Mouse (Mus musculus): ENCODE data around the gene Olfr601.
"Not testable (repeated sequence)": the region's sequence is repeated elsewhere in the genome, so short reads cannot be mapped to it uniquely, and the experiment has no call there.

Gene Olfr601

DNA sequence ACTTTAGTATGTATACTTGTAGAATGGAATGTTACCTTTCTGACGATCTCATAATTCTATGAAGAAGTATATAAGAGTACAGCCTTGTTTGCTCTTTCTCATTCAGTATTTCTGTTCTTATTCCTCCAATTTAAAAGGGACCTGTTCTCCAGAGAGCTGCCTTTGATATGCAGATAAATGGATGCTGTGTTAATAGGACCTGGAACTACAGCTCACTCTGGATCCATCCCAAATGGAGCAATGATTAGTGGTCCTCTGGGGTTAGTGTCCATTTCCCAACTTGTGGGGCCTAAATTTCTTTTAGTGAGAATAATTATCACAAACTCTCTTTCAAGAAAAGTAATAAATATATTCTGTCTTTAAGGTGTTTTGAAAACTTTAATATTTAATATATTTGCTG is at the start of gene Olfr601:
Gene Olfr601, minus strand, starts transcription at position 101 of the 400 bp plus-strand sequence.
- no peak for DNase-seq

DNA sequence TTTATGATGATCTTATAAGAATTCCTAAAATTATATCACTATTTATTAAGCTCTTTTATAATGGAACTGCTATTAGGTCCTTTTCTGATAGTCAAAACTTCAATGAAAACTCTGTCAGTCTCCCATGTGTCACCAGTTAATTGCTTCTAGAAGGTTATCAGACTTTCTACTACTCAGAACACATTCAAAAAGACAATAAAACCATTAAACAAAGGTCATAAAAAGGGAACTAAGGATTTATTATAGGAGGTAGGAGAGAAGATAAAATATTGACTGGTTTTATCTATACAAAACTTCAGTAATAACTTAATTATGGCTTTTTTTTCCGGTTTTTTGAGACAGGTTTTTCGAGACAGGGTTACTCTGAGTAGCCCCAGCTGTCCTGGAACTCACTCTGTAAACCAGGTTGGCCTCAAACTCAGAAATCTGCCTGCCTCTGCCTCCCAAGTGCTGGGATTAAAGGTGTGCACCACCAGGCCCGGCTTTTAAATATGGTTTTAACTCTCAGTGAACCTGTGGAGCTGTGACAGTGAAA is 44.1 kb upstream of the Olfr601 start:
- not testable (repeated sequence) for DNase-seq

DNA sequence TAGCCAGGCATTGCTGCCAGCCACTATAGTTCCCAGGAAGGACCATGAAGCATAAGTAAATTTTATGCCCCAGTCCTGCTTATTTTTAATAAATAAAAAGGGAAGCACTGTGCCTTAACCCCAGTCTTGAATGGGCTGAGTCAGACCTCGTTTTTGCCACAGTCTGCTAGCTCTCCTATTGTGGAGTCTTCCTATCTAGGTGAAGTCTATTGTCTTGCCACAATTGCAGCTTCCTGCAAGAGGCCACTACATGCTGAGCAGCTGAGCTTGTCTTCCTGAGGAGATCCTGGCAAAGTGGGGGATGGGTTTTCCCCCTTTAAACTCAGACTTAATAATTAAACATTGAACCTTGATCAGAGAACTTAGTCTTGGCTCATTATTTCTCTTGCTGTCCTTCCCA is 36.5 kb upstream of the Olfr601 start:
- no peak for DNase-seq

DNA sequence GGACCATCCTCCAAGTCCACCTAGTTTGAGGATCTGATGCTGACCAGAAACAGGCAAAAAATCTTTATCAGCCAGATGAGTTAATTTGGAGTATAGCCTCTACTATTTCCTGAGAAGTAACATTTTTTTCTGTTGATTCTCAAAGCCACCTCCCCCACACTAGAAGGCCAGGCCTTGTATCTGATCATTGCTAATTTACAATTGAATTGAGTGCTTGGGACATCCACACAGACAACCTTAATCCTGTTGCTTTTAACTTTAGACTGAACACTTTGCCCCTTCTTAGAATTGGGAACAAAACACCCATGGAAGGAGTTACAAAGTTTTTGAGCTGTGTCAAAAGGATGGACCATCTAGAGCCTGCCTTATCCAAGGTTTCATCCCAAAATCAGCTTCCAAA is 35.3 kb upstream of the Olfr601 start:
- no peak for DNase-seq

DNA sequence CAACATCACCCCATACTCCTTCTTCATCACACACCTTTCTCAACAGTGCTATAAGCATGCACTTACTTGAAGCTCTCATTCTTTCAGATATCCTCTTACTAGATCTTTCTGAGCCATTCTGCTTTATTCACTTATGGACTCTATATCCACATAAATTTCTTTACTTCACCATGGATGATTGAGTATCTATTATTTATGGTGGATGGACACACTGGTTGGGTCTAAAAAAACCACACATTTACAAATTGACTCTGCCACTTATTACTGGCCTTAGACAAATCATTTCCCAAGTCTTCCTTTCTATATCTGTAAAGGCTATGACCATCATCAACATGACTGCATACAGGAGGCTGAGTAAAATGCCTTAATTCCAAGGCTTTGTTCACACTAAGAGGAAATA is 23.6 kb upstream of the Olfr601 start, which contains the start of gene Olfr603:
Gene Olfr603, minus strand, starts transcription at position 101 of the 400 bp plus-strand sequence.
- DNase-seq, result no peak

DNA sequence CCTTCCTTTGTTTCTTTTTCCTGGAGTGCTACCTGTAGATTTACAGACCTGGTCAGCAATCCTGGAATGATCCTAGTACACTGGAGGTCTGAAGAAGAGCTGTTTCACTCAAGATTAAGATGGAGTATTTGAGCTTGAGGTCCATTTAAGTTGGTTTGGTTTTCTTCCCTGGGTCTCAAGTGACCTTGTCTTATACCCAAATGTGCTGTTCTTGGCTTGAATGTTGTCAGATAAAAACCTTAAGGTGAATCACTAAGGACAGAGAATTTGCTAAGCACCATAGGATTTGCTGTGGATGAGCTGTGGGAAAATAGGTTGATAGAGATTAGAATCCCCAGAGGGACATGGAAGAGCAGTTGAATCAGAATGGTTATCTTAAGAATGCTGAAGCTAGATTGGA is 12.9 kb downstream of the Olfr601 start, which contains the start of gene Olfr600:
Gene Olfr600, minus strand, starts transcription at position 101 of the 400 bp plus-strand sequence.
- DNase-seq, result no peak

DNA sequence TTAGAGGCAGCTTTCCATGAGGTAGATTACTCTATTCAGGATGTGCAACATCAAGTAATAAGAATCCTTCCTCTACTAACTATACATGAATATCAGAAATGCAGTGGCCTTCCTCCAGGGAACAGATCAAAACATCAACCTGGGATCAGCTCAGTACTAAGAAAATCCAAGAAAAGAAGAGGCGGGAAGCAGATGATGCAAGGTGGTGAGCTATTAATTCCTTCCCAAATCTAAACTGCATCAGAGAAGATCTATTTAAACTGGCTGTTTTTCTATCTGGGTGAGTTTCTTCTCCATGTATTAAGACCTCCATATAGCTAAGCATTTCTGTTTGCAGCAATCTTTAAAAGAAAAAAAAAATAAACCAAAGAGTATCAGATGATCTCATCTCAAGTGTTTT is 26.8 kb downstream of the Olfr601 start, which contains the start of gene Olfr599:
Gene Olfr599, plus strand, starts transcription at position 301 of the 400 bp plus-strand sequence.
- no peak for DNase-seq

DNA sequence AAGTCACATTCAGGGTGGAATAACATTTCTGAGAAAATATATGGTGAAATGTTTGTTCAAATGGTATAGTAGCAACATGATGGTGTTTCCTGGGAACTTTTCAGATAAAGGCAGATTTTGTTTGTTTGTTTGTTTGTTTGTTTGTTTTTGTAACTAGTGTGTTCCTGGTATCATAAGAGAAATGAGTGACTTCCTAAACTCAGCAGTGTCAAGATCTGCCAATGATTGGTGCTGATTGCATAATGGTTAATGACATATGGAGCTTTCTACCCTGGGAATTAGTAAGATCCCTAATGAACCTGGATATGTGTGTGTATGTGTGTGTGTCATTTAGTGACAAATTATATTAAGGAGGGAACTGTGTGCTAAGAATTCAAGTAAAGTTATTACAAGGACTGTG is 39.2 kb downstream of the Olfr601 start, which contains the start of gene Olfr598:
Gene Olfr598, plus strand, starts transcription at position 301 of the 400 bp plus-strand sequence.
- DNase-seq, result no peak

DNA sequence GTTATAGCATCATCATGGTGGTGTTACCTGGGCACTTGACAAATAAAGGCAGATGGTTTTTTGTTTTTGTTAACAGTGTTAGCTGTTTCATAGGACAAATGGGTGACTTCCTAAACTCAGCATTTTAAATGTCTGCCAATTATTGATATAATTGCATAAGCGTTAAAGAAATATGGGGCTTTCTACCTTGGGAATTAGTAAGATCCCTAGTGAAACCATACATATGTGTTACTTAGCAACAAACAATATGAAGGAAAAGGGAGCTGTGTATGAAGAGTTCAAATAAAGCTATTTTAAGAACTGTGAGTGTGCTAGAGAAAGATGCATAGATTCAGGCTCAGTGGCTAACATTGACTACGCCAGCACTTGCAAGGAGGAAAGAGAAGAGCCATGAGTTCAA is 46.4 kb downstream of the Olfr601 start, which contains the start of gene Olfr597:
Gene Olfr597, plus strand, starts transcription at position 301 of the 400 bp plus-strand sequence.
- DNase-seq, result not testable (repeated sequence)

All from kidney, postnatal 25 days (tissue).